Mouse (Mus musculus) lung, postnatal 36 days (tissue): ENCODE results near the gene Lzic.

ENCODE experiments used
- DNase-seq: peaks from one replicate; pipeline ENCODE4 v3.0.0; 2022; ENCODE audit warnings: mixed read lengths

Lzic gene

GRCm38 (mm10) chr4:149527621-149528354, 42.8 kb downstream of the Lzic start:
- peak; percentile 15 for DNase-seq

DNA sequence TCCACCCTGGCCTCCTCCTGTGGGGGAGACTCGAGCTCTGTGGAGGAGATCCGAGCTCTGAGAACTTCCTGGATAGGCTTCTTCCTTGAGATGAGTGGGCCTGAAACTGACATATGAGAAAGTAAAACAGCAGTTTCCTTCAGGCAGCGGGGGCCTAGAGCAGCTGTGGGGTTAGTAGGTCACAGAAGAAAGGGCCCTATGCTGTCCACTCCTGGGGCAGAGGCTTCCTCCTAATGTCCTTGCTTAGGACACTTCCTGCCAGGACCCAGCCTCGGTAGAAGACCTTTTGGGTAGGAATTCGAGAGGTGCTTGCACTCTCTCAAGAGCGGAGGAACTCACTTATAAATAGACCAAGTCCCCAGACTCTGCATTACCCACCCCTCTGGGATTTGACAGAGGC, 44.7 kb downstream of the Lzic start:
- no peak for DNase-seq

- DNase-seq, result peak; percentile 24
These were observed 54.4 kb downstream of the Lzic start for GRCm38 (mm10) chr4:149539441-149539840.

DNA sequence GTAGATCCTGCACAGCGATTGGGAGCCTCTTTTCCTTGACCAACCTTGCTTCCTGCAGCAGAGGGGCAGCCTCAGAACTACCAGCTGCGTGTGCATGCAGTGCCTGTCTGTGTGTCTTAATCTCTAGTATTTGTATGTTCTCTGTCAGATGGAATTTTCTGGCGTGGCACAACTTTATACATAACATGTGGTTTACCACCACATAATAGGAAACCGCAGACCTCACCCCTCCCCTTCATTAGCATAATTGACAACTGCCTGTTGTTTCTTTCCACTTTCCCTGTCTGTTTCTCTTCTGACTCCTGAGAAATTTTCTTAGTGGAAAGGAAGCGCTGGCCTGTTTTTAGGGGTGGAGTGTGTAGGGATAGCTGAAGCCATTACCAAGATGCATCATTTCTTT, 56.9 kb downstream of the Lzic start:
- no peak for DNase-seq

DNA sequence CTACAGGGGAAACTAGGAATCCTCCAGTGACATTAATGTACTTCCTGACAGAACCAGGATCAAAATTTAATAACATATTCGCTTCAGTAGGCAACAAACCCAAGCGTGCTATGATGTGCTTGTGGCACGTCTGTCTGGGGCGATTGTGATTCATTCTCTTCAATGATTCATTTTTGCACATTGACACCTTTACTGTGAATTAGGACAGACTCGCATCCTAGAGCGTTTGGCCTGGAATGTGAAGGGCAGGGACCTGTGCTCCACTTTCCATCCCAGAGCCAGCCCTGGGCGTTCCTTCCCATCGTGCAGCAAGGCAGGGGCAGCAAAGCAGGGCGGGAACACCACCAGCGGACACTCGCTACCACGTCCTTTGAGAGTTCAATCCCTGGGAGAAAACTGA, 57.4 kb downstream of the Lzic start:
- no peak for DNase-seq

GRCm38 (mm10) chr4:149542927-149543553, 58.0 kb downstream of the Lzic start:
- DNase-seq, result peak; percentile 94

DNA sequence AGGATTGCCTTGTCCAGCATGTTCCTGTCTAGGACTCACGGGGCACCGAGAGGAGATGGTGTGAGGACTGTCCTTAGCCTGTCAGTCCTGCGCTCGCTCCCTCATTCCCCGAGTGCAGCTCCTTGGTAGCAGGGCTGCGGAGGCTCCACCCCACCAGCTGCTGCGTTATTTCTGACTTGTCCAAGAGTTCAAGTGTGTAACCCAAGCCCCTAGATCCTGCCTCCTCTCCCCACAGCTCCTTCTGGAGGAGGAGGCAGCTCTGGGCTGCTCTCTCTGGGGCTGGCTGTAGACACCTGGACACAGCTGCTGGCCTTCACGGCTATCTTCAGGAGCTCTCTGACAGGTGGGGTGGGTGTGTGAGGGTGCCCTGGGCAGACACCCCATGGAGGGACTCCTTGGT, 59.9 kb downstream of the Lzic start:
- no peak for DNase-seq
